Mouse (Mus musculus) lung, adult 18-20 months (tissue): ENCODE measurements around the gene Snx29.
A peak's percentile ranks its signal among the peaks of the same experiment; 100 is the strongest.
"Not testable (repeated sequence)": the region's sequence is repeated elsewhere in the genome, so short reads cannot be mapped to it uniquely, and the experiment has no call there.

Source experiments
- DNase-seq, 2 experiments: peaks; one replicate each; pipeline ENCODE4 v3.0.0; 2022; ENCODE audit warnings: mixed read lengths in 2 of 2

Gene Snx29

DNA sequence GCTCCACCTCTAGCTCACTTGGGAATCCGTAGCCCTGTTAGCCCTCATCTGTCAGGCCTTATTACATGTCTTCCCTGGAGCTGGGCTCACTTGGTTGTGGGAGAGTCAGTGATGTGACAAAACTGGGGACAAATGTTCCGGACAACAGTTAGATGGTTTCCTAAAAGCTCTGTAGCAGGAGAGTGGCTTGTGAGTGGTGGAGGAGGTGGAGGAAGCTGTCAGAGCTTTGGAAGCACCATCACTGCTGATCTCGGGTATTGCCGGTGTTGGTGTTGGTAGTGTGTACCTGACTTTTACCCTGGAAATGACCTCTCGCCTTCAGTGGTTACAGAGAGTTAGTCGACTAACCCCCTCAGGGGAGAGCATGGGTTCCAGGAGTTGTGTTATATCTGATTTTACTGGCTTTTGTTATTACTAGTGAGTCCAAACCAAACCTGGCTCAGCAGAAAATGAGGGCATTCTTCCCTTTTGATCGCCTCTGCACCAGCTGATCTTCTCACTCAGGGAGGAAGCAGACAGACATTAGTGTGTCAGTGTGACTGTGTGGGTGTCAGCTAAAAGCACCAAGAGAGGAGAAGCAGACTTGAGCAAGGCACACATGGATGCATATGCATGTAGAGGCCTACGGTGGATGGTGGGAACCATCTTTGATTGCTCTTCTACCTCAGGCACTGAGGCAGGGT is 227.5 kb downstream of the Snx29 start:
- no peak for DNase-seq

DNA sequence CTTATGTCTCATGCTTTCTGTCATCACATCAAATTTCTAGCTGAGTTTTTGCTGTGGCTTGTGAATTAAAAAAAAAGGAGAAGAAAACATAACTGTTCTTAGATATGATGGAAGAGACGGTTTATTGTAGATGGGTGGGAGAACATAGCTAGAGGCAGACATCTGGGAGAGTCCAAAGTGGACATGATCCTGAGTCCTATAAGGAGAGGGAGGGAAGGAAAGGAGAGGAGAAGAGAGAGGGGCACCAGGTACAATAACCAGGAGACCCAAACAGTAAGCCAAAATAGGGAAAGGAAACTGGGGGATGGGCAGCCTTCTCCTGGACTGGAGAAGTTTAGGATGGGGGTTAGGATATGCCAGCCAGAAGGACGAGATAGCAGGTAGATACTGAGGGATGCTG is 239.0 kb downstream of the Snx29 start:
- DNase-seq: no peak

- DNase-seq: no peak
These were observed 241.1 kb downstream of the Snx29 start for GRCm38 (mm10) chr16:11563846-11564245.

DNA sequence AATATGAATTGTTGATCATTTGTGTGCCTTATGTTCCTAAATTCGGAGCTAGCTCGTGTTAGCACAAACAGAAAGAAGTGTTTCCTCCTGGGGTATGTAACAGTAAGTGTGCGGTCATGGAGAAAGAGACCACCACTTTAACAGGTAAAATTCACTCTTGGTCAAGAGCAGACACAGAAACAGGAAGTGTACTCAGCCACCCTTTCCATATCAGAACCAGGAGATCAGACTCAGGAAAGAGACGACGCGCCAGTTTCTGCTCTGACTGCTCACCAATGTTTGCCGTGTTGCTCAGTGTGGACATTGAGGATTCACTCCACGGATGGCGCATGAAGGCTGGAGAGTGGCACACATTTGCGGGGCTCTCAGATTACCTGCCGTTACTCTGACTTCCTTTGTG is 242.4 kb downstream of the Snx29 start:
- no peak for DNase-seq

DNA sequence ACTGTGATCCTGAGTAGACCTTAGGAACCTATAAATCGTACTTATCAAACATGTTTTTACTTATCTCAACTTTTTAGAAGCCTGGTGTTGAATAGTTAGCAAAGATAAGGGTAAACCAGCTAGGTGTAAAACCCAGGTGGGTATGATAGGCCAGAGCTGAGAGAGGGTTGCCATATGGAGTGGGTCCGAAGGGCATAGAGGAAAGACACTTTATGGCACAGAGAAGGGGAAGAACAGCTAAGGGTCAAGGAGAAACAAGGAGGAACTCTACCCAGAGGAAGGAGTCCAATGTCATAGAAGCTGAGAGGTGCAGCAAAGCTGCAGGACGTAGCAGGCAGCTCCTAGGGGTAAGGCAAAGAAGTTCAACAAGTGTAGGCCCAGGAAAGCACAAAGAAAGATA is 244.9 kb downstream of the Snx29 start:
- DNase-seq: no peak

- DNase-seq: no peak
These were observed 245.4 kb downstream of the Snx29 start for GRCm38 (mm10) chr16:11568095-11568494.

GRCm38 (mm10) chr16:11568601-11569000 is 245.9 kb downstream of the Snx29 start:
- DNase-seq: no peak

DNA sequence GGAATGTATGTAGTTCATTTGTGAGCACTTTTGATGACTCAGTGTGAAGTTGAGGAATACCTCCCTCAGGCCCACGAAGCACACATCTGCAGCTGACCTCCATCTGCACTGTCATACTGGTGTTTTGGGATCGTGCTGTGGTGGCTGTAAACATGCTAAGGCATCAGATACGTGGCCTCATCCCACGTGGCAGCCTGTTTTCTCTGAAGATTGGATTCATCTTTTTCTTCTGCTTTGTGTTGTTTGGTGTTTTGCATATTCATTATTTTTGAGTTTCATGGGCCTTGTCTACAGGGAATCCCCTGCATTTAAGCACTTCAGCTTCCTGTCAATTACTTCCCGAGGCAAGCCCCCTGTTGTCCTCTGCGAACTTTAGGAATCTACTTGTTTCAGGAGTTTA is 246.4 kb downstream of the Snx29 start:
- no peak for DNase-seq

DNA sequence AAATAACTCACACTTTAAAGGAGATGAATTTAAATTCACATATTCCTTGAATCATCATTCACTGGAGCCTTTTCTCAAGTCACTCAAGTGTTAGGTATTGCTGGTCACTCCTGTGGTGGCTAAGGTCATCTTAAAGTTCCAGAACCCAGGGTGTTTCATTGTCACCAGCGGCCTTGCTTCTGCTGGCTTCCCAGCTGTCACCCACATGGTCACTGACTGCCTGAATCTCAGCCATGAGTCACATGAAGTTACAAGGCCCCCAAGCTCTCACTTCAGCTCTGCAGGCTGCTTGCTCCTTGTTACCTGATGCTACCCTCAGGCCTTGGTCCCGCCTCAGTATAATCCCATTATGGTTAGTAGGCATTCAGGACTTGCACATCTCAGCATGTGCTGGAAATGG is 247.4 kb downstream of the Snx29 start:
- no peak for DNase-seq

GRCm38 (mm10) chr16:11574517-11574916 is 251.8 kb downstream of the Snx29 start:
- DNase-seq: no peak

- not testable (repeated sequence) for DNase-seq
These were observed 253.0 kb downstream of the Snx29 start for GRCm38 (mm10) chr16:11575733-11576132.

- DNase-seq: no peak
These were observed 255.0 kb downstream of the Snx29 start for GRCm38 (mm10) chr16:11577541-11578255.

- DNase-seq: no peak
These were observed 257.0 kb downstream of the Snx29 start for GRCm38 (mm10) chr16:11579676-11580098.

- no peak for DNase-seq
These were observed 261.4 kb downstream of the Snx29 start for GRCm38 (mm10) chr16:11583941-11584639.

GRCm38 (mm10) chr16:11588689-11589088 is 266.0 kb downstream of the Snx29 start:
- DNase-seq: no peak

GRCm38 (mm10) chr16:11589336-11589735 is 266.6 kb downstream of the Snx29 start:
- DNase-seq: peak in 1 of 2 experiments; percentile 8

- no peak for DNase-seq
These were observed 267.3 kb downstream of the Snx29 start for GRCm38 (mm10) chr16:11589782-11590695.

- DNase-seq: no peak
These were observed 273.9 kb downstream of the Snx29 start for GRCm38 (mm10) chr16:11596599-11596998.

- DNase-seq: no peak
These were observed 275.1 kb downstream of the Snx29 start for GRCm38 (mm10) chr16:11597769-11598168.

DNA sequence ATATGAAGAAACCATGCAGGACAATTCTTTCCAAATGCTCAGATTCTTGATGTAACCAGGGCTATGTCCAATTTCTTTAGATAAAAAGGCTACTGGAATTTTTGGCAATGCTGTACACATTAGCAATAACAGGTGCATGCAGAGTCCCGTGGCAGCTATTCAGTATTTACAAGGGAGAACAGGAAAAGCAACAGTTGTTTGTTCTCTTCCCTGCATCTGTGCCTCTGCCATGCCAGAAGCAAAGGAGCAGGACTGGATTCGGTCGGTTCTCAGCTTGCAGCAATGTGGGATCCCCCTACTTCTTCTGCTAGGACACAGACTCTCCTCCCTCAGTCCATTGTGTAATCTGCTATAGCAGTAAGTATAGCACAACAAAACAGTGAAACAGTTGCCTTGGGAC is 276.8 kb downstream of the Snx29 start:
- DNase-seq: no peak

DNA sequence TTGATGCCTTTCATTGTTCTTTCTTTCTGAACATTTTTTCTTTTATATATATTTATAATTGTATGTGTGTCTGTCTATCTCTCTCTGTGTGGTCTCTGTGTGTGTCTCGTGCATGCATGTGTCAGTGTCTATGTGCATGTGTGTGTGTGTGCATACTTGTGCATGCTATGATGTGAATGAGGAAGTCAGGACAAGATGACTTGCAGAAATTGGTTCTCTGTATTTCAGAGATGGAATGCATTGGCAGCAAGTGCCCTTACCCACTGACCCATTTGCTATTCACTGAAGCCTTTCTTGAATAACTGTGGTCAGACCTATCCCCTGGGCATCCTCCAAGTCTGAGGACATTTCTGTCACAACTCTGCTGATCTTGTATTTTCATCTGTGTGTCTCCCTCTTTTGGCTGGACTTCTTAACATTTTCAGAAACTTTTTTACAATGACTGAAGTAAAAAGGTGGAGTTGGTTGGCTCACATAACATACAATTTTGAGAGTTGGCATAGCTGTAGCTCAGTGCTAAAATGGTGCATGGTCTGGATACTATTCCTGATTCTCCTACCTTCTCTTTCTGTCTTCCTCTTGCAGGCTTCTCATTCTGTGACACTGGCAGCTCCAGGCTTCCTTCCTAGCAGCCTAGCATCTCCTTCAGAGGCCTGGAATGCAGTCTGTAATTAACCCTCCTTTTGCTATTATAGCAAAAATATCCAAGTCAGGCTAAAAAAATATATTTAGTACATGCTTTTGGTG is 278.8 kb downstream of the Snx29 start:
- DNase-seq: no peak
